Mouse (Mus musculus): ENCODE data around the gene St3gal3.

The St3gal3 gene

GRCm38 (mm10) chr4:118134485-118135365, at the start of gene St3gal3:
TSS of gene St3gal3 (minus strand) at chr4:118134914.
- DNase-seq = peak; percentile 96

DNA sequence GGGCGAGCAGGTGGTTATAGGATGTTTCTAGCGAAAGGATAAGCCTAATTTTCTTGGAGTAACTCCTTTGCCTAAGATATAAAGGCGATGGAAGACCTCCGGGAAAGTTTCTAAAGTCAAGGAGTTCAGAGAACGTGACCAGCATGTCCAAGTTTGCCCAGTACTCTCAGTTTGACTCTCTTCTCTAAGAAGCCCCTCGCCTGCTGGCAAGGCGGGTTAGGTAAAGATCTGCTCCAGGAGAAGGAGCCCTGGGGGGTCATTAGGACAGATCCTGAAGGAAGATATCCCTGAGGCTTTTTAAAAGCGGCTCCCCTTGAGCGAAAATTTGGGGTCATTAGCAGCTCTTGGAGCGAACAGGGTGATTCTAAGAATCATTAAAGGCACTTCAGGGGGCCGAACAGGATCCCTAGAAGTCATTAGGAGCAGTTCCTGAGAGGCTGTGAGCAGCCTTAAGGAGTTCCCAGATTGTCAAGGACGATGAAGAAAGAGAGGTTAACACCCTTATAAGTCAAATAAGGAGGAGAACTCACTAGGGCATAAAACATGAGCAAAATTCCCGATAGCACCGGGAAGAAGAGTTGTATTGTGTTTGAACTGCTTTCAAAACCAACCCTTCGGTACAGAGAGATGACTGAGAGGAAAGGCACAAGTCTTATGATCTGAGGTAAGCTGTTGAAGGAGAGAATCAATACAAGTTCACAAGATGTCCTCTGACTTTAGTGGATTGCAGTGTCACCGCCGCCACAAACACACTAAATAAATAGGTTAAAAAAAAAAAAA, 45.8 kb upstream of the St3gal3 start:
- DNase-seq = no peak

GRCm38 (mm10) chr4:118179467-118180300, 45.0 kb upstream of the St3gal3 start, which contains the start of gene Kdm4a:
TSS of gene Kdm4a (minus strand) at chr4:118180043.
- peak; percentile 98 for DNase-seq

GRCm38 (mm10) chr4:118178952-118179466, 44.3 kb upstream of the St3gal3 start:
- DNase-seq = no peak

GRCm38 (mm10) chr4:118172461-118172860, 37.7 kb upstream of the St3gal3 start:
- DNase-seq = no peak

GRCm38 (mm10) chr4:118171006-118171405, 36.3 kb upstream of the St3gal3 start:
- DNase-seq = no peak

- DNase-seq = no peak
Observed at GRCm38 (mm10) chr4:118162123-118162522, 27.4 kb upstream of the St3gal3 start.

- no peak for DNase-seq
Observed at GRCm38 (mm10) chr4:118157666-118158065, 23.0 kb upstream of the St3gal3 start.

DNA sequence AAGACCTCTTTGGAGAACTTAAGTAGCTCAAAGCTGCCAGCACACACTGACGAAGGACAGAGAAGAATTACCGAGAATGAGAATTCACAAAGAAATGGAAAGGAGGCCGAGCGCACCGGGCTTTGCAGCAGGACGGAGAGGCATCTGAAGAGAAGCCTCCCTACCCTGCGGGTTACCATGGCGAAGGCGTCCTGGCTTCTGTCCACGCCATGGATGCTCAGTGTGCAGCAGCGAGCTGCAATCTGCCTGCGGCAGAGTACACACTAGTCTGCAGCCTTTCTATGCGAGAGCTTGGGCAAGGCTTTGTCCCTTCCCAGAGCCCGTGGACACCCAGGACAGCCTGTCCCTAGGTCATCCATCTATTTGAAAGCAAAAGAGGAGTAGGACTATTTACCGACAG, 21.8 kb upstream of the St3gal3 start:
- no peak for DNase-seq

GRCm38 (mm10) chr4:118154889-118155288, 20.2 kb upstream of the St3gal3 start:
- DNase-seq = no peak

DNA sequence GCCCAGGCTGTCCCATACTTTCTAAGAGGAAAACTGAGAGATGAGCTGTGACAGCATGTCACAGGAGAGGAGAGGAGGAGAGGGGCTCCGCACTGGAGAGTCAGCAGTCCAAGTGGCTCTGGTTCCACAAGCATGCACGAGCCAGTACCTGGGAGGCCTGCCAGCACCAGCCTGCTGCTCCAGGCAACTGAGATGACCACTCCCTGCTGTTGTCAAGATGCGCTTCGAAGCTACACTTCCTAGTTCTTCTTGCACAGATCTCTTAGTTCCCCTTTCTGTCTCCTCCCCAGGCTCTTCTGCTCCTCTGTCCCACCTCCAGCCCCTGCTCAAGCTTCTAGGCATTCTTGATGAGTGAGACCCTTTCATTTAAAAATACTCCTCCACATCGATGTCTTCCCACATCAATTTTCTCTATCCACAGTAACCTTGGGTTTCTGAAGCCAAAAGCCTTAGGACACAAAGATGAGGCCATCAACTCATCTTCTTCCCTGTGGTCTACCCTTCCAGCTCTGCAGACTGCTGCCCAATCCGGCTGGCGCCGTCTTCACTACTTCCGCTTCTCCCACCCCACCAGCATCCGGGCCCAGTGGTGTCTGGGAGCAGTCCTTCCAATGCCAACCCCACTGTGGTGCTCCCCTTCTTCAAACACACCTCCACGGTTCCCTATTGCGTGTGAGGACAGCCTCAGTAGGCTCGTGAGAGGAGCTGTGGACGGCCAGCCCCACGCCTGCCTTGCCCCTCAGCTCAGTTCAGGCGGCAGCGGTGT, 17.5 kb upstream of the St3gal3 start:
- DNase-seq = no peak

- DNase-seq = no peak
Observed at GRCm38 (mm10) chr4:118150804-118151203, 16.1 kb upstream of the St3gal3 start.

DNA sequence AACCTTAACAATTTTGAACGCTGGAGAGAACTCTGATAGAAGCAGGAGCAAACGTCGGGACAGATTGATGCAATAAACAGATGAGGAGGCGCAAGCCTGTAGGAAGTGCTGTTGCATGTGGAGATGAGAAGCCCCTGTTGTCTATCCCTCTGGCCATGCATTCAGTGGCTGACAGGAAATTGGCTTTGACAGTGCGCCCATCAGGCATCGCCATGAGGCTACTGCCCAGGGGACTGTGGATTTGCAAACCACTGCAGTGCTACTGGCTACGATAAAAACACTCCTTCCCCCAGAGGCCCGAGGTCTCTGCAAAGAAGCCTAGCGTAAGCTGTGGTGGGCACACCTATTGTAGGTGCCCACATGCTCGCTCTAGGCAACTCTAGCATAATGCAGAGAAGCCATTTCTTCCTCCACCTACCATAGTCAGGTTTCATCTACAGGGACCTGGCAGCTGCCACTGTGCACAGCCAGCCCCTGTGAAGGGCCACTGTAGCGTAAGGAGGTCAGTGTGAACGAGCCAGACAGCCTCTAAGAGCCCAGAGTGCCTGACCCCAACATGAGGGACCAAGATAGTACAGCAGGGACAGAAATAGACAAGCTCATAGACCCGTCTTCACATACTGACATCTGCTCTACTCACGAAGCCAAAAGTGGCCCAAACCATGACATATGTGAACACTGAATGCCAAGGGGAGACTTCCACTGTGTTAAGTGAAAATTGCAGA, 15.4 kb upstream of the St3gal3 start:
- DNase-seq = no peak

GRCm38 (mm10) chr4:118149055-118149576, 14.4 kb upstream of the St3gal3 start:
- no peak for DNase-seq

GRCm38 (mm10) chr4:118148317-118148687, 13.6 kb upstream of the St3gal3 start:
- DNase-seq = no peak

GRCm38 (mm10) chr4:118147547-118148316, 13.0 kb upstream of the St3gal3 start:
- DNase-seq = peak; percentile 14

DNA sequence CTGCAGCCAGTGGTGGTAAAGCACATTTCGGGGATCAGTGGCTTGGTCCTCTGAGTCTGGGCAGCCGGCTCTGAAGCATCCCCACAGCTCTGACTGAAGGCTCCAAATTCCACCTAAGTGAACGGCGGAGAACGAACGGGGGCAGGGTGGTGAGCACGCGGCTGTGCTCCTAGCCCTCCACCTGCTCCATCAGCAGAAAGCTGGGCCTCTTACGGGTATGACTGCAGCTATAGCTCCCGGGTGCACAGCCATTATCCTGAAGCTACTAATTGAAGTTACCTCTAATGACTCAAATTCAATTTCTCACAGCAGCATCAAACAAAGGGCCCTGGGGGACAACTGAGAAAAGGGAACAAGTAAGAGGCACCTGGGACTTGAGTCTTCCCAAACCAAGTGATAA, 12.4 kb upstream of the St3gal3 start:
- DNase-seq = no peak

DNA sequence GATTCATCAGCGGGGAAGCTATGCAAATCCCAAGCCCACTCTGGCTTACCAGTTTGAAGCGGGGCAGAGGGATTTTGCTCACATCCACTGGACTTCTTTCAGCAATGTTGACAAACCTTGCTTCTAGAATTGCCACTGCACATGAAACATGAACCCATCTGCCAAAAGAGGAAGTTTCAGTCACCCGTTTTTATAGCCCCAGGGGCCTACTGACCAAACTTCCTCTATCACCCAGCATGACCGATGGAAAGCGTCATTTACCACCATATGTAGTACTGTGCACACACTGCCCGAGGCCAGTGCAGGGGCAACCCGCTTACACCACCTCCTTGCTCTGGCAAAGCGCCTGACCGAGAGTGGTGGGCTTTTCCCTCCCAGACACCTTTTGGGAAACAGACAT, 9.6 kb upstream of the St3gal3 start:
- DNase-seq = peak; percentile 17

DNA sequence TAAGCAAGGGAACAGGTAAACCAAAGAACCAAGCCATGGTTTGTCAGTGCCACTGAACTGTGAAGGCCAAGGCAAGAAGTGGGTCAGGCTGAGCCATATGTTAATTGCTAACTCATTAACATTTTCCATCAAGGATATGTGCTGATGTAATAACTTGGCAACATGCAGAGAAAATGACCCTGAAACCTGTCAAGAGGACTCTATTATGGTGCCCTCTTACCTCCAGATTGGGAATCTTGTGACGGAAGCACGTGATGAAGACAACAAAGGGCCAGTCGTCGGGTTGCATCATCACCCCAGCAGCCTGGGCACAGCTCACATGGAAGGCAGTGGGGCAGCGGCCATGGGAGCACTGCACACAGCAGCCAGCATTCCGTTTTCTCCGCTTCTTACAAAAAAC, 9.0 kb upstream of the St3gal3 start:
- DNase-seq = peak; percentile 89

DNA sequence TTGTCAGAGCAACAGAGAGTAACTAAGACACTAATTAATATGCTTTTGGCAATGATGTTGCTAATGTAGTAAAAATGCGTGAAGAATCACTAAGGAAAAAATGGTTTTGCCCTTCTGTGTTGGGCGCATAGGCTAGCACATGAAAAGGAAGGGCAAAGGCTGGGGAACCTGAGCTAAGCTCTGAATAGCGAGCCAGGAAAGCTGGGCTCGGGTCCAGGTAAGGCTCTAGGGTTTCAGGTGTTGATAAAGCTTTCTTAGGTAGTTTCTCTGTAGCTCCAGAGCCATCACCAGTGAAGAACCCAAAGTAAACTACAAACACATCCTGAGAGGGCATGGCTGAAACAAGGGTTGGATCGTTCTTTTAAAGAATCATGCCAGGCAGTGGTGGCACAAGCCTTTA, 6.8 kb upstream of the St3gal3 start:
- no peak for DNase-seq
